Mouse (Mus musculus) E14TG2a.4 (cell line): ENCODE data around the gene Cacnb1.
A peak's percentile ranks its signal among the peaks of the same experiment; 100 is the strongest.

Source experiments
- H3K27me3 ChIP-seq: 2 replicates; pipeline ENCODE4 v1.6.1; 2014; ENCODE audit warnings: low read length, control low read depth; ENCODE audit not compliant: insufficient read depth
- H3K36me3 ChIP-seq: 2 replicates; pipeline ENCODE4 v1.6.1; 2014; ENCODE audit warnings: low read length, control low read depth; ENCODE audit not compliant: insufficient read depth
- H3K4me1 ChIP-seq: replicated peaks from 2 replicates; pipeline ENCODE4 v1.6.1; 2014; ENCODE audit warnings: low read depth, low read length, control low read depth
- H3K4me3 ChIP-seq: replicated peaks from 2 replicates; pipeline ENCODE4 v1.5.1; 2014; ENCODE audit warnings: mild to moderate bottlenecking, low read length
- H3K9me3 ChIP-seq: 2 replicates; pipeline ENCODE4 v1.6.1; 2014; ENCODE audit warnings: low read length, control low read depth
- CTCF ChIP-seq: conservative IDR thresholded peaks from 2 replicates; pipeline ENCODE4 v1.5.1; 2014; ENCODE audit warnings: low read length
- NANOG ChIP-seq: IDR thresholded peaks from 2 replicates; pipeline ENCODE4 v1.6.1; 2014; ENCODE audit warnings: borderline replicate concordance, low read length, mixed read lengths
- POU5F1 ChIP-seq: IDR thresholded peaks from 2 replicates; pipeline ENCODE4 v1.6.1; 2014; ENCODE audit warnings: low read length, borderline replicate concordance

The Cacnb1 gene

DNA sequence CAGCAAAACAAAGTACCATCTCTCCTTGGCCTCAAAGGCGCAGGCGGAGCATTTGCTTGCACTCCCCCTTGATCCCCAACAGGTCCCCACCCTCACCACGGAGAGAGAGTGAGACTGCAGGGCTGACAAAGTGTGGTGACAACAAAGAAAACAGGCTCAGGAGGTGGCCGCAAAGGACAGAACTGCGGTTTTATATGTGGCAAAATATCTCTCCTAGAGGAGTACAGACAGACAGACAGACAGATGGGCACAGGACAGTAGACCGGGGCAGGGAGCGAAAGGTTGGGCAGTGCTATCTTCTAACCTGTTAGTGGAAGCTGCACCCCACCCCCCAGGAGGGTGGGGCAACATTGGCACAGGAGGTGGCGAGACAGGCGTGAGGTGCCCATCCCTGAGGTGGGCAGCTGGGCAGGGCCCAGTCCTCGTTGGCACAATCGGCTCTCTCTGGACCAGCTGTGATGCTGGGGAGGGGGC, 21.4 kb downstream of the Cacnb1 start:
- no peak for TF ChIP-seq POU5F1
- TF ChIP-seq NANOG, result no peak
- no peak for TF ChIP-seq CTCF
- Histone ChIP-seq H3K9me3 (no peaks in the 10 kb centered on the region), H3K4me3 (peak overlapping the region; percentile 77; the same call in 1 of the 2 replicates), H3K4me1 (peaks cover 73% of the 10 kb centered on the region), H3K27me3 (peaks cover 4% of the 10 kb centered on the region; the same call in 1 of the 2 replicates), H3K36me3 (peaks cover 20% of the 10 kb centered on the region)

GRCm38 (mm10) chr11:98000378-98001140, 22.3 kb downstream of the Cacnb1 start:
- Histone ChIP-seq H3K27me3 (peaks cover 4% of the 10 kb centered on the region; the same call in 1 of the 2 replicates), H3K9me3 (no peaks in the 10 kb centered on the region), H3K36me3 (peaks cover 14% of the 10 kb centered on the region), H3K4me1 (peaks cover 66% of the 10 kb centered on the region), H3K4me3 (no peak overlapping the region)
- TF ChIP-seq CTCF (no peak), POU5F1 (no peak), NANOG (no peak)

DNA sequence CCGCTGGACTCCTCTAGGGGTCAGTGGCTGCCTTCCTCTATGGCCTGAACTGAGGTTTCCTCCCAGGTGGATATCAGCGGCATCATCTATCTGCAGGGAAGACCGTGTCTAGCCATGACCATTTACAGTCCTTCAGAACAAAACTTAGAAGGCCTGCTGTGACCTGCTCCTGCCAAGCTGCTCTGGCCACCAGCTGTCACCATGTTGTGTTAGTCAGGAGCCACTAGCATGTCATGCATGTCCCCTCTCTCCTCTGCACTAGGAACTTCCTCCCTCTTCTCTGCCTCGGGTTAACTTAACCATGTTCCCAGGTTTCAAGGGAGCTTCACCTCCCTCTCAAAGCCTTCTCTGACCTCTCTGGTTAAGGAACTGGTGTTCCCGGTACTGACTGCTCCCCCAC, 23.1 kb downstream of the Cacnb1 start:
- Histone ChIP-seq H3K4me1 (peaks cover 68% of the 10 kb centered on the region), H3K36me3 (peaks cover 9% of the 10 kb centered on the region), H3K27me3 (peaks cover 9% of the 10 kb centered on the region; the same call in 1 of the 2 replicates), H3K4me3 (no peak overlapping the region), H3K9me3 (no peaks in the 10 kb centered on the region)
- TF ChIP-seq NANOG (no peak), CTCF (no peak), POU5F1 (no peak)

DNA sequence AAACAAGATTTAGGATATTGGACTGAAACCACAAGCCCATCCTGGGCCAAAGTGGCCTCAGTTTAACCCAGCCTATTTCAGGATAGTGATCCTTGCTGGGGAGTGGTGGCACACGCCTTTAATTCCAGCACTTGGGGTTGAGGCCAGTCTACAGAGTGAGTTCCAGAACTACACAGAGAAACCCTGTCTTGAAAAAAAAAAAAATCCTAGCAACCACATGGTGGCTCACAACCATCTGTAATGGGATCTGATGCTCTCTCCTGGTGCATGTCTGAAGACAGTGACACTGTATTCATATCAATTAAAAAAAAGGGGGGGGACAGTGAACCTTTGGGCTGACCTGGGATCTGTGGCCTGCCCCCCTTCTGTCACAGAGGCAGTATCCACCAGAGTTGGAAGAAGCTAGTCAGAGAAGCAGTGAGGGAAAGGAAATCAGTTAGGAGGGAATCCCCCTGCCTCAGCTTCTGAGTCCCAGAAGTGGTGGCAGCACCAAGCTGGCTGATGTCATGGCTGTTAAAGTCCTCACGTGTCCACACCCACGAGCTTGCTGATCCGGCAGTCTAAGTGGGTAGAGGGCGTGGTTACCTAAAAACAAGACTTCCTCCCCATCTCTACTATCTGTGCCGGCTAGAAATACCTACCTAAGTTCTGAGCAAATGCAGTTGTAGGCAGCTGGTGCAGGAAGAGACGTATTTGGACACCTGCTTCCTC, 23.8 kb downstream of the Cacnb1 start:
- no peak for TF ChIP-seq CTCF
- TF ChIP-seq POU5F1, result no peak
- TF ChIP-seq NANOG, result no peak
- Histone ChIP-seq H3K4me3 (no peak overlapping the region), H3K4me1 (peaks cover 68% of the 10 kb centered on the region), H3K36me3 (peaks cover 2% of the 10 kb centered on the region), H3K27me3 (peaks cover 9% of the 10 kb centered on the region; the same call in 1 of the 2 replicates), H3K9me3 (no peaks in the 10 kb centered on the region)

DNA sequence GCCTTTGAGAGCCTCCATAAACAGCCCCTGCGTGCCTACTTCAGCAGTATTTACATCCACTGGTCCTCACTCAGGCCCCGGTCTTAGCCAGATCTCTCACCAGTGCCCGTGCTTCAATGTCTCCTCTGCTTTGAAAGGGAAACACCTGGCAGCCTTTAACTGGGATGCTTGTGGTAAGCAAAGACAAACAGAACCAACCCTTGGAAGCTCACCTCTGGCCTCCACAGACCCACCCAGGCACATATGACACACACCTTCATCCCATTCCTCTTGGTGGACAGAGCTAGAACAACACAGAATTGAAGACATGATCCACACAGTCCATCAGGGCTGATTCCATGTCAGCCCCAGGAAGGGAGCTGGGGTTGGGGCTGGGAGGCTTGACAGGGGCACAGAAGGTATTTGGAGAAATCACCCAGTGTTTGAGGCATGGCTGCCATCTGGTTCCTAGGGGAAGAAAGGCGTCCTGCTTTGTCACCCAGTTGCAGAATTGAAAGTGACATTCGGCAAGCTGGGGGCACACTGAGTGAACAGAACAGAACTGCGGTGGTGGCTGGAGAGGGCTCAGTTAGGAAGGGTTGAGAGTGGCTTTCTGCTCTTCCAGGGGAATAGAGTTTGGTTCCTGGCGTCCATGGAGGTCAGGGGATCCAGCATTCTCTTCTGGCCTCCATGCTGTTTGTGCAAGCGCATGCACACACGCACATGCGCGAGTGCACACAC, 24.6 kb downstream of the Cacnb1 start:
- TF ChIP-seq POU5F1, result no peak
- no peak for TF ChIP-seq NANOG
- no peak for TF ChIP-seq CTCF
- H3K27me3 ChIP-seq, result peaks cover 9% of the 10 kb centered on the region; the same call in 1 of the 2 replicates
- no peak overlapping the region for H3K4me3 ChIP-seq
- H3K4me1 ChIP-seq, result peaks cover 61% of the 10 kb centered on the region
- H3K9me3 ChIP-seq, result no peaks in the 10 kb centered on the region
- H3K36me3 ChIP-seq, result no peaks in the 10 kb centered on the region; the same call in 1 of the 2 replicates

DNA sequence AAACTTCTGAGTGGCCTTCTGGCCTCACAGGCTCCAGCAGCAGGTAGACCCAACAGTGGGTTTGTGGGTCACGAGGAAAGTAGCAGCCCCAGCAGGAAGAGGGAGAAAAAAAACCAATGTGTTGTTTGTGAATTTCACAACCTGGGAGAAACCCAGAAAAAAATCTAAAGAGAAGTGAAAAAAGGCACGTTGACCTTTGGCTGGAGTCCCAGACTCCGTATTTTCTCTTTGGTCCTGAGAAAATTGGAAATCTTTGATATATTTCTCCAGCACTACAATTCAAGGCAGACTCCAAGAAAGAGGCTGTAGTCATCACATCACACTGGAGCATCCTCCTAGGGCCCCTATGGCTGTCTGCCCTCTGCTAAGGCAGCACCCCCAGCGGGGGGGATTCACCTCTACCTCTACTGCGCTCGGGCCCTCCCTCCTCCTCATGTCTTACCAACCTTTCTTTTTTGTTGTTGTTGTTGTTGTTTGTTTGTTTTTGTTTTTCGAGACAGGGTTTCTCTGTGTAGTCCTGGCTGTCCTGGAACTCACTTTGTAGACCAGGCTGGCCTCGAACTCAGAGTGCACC, 25.4 kb downstream of the Cacnb1 start:
- peaks cover 54% of the 10 kb centered on the region for H3K4me1 ChIP-seq
- no peaks in the 10 kb centered on the region for H3K36me3 ChIP-seq
- peaks cover 9% of the 10 kb centered on the region; the same call in 1 of the 2 replicates for H3K27me3 ChIP-seq
- TF ChIP-seq CTCF (no peak), POU5F1 (no peak), NANOG (no peak)
- H3K9me3 ChIP-seq, result no peaks in the 10 kb centered on the region
- H3K4me3 ChIP-seq, result no peak overlapping the region

DNA sequence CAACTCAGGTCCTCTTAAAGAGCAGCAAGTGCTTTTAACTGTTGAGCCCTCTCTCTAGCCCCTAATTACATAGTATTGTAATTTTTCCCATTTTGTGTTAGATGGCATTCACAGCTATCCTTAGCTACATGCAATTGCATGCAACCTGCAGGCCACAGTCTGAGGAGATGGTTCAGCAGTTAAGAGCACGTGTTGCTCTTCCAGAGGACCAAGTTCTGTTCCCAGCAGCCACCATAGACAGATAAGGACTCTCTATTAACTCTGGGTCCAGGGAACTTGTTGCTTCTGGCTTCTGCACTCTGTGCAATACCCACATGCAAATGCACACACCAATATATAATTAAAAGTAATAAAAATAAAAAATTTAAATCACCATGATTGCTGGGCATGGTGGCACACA, 26.1 kb downstream of the Cacnb1 start:
- Histone ChIP-seq H3K9me3 (no peaks in the 10 kb centered on the region), H3K36me3 (0 out of 2 replicates have a peak, but pooled peaks cover 3% of the 10 kb centered on the region), H3K4me1 (peaks cover 46% of the 10 kb centered on the region), H3K27me3 (peaks cover 9% of the 10 kb centered on the region; the same call in 1 of the 2 replicates), H3K4me3 (no peak overlapping the region)
- no peak for TF ChIP-seq NANOG
- no peak for TF ChIP-seq CTCF
- no peak for TF ChIP-seq POU5F1
